Mouse (Mus musculus) left cerebral cortex, adult 8-10 months (tissue): ENCODE results near the gene Tex33. TPM values are rescaled to one million over a fixed set of nuclear protein-coding genes. Genes with fewer than 3 reads are reported as not detected.

ENCODE experiments used
- DNase-seq, 2 experiments: peaks; one replicate each; pipeline ENCODE4 v3.0.0; 2022; ENCODE audit warnings: low spot score in 2 of 2
- total RNA-seq, 4 experiments: library from RNA; stranded (reverse); gene quantifications; 2 replicates each; pipeline ENCODE4 v1.2.4; 2022

Gene Tex33
- total RNA-seq: not detected

DNA sequence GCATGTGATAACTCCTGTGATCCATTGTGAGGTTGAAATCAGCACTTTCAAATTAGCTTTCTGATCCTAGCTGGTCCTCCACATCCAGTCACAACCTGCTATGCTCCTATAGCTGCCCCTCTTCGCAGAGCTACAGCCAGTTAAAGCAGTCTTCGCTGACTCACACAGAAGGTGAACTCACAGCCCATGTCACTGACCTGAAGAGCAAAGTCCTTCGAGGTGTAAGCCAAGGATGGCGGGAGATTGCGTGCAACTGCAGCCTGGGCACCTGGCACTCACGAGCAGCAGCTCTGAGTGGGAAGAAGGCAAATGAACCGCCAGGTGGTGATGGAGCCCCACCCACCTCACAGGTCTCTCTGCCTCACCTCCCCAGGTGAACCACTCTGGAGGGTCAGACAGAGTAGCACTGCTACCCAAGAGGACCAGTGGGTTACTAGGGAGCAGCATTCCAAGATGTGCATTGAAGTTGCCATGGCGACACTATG is at the start of gene Tex33:
Gene Tex33, minus strand, starts transcription at position 435 of the 485 bp plus-strand sequence.
- DNase-seq: no peak

DNA sequence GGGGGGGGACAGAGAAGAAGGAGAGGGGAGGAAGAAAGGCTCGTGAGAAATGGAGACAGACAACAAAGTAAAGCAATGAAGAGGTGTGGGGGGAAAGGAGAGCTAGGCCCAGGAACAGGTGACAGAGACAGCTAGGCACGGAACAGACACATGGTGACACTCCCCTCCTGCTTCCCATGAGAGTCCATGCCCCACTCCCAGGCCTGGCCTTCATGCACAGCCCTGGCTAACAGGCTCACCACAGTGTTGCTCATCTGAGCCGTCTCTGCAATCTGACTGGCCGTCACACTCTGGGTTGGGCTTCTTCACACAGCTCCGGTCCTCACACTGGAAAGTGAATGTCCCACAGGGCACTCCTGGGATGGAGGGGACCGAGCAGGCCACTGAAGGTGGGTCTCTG is 48.1 kb upstream of the Tex33 start:
- no peak for DNase-seq

DNA sequence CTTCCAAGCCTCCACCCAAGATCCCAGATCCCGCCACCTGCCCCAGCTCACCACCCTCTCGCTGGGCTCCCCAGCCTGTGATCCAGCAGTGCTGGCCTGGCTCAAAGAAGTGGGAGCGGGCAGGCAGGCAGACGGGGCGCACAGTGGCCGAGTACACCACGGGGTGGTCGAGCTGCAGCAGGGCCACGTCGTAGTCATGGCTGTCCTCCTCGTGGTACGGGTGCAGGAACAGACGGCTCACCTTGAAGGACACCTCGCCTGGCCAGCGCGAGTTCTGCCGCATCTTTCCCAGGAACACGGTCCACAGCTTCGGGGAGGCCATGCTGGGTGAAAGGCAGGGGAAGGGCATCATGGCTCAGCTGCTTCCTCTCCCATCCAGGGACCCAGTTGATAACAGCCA is 46.5 kb upstream of the Tex33 start:
- peak in 1 of 2 experiments; percentile 11 for DNase-seq

GRCm38 (mm10) chr15:78438973-78439372 is 43.3 kb upstream of the Tex33 start:
- no peak for DNase-seq

DNA sequence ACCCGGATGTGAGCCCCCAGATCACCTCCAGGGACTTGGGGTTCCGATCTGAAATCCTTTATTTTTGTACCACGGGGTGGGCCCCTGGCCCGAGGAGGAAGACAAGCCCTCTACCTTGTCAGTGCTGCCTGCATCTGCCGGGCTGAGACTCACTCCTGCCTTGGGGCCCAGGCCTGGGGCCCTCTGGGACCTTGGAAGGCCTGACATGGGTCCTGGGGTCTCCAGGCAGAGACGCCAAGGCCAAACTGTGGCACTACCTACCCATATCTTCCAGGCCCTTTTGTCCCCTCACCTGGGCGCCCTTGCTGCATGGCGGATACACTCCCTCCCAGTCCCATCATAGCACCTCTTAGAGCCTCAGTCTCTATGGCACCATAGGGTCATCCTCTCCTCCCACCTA is 42.8 kb upstream of the Tex33 start:
- peak in 1 of 2 experiments; percentile 28 for DNase-seq

DNA sequence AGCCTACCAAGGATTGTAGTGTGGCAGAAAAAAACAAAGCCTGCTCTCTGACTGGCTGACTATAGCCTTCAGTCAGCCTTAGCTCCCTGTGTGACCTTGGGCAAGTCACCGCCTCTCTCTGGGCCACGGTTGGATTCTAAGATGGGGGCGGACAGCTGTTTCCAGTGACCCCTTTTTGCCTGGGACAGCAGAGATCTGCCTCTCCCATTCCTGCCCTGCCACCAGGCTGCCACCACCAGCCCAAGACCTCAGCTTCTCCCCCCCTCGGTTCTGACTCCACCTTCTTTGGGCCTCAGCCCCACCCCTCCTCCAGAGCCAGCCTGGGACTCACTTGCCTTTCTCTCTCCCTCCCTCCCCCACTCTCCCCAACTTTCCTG is 42.3 kb upstream of the Tex33 start:
- no peak for DNase-seq

DNA sequence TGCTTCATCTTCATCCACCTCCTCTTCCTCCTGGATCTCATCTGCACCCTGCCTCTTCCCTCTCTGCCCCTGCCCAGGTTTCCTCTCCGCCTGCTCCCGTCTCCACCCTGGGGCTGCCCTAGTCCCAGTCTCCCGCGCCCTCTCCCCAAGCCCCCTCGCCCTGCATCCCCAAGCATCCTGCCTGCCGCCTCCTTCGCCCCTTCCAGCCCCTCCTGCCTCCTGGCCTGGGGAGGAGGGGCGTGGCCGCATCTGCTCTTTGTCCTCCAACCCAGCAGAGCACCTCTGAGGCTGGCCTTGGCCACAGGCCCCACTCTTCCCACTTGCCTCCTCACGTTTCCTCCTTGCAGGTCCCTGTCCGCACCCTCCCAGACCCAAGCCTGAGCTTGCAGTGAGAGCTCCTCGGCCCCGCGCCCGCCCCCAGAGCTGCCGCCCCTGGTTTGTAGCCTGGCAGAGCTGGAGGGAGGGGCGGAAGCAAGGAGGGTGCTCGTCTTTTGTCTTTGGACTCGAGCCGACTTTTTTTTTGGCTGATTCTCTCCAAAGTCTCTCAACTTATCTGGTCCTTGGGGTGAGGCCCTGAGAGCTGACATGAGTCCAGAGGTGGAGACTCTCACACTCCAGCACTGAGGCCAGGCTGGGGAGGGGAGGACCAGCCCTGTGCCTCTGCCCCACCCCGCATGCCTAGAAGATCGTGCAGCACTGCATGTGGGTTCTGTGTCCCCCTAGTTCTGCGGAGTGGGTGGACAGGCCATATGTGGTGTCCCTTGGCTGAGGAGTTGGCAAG is 41.7 kb upstream of the Tex33 start:
- peak; percentile 48 to 82 for DNase-seq

DNA sequence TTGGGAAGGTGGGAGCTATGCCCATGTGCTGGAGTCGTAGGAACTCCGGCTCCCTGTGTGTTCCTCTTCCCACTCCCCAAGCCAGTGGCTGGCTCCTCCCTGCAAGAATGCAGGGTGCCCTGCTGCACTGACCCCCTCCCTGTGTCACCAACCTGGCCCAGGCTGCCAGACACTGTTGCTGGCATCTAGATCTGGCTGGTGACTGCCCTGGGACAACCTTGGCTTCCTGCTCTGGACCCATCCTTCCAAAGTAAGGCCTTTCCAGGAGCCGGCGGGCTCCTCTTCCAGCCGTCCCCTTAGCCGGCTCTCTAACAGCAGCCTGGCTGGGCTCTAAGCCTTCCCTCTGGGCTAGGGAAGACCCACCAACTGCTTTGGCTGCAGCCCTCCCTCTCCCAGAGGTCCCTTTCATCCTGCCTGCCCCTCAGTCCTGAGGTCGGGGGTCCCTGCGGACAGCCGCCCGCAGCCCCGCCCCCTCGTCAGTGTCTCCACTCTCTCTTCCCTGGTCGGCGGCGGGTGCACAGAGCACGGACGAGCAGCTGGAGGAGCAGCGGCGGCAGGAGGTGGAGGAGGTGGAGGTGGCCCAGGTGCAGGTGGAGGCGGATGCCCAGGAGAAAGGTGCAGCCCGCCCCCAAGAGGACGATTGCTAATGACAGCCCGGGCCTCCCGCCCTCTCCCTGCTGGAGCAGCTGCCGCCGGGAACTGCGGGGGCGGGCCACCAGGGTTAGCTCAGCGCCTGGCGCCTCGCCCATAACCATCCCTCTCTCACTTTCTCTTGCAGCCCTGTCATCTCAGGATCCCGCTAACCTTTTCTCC is 40.9 kb upstream of the Tex33 start:
- DNase-seq: peak; percentile 83 to 97

DNA sequence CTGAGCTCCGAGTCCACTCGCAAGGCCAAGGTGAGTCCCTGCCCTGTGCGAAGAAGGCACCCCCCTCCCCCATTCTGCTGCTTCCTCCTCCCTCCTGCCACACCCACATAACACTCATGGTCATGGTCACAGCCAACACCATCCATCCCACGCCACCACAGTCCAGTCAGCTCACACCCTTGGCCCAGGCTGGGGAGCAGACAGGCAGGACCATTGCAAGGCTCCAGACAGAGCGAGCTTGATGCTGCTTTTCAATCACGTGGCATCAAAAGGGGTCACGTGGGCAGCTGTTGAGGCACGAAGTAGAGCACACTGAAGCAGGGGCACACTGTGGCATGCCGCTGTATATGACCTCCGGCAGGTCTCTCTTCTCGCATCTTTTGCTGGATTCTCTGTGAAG is 40.0 kb upstream of the Tex33 start:
- peak in 1 of 2 experiments; percentile 63 for DNase-seq

GRCm38 (mm10) chr15:78434896-78435520 is 39.3 kb upstream of the Tex33 start:
- DNase-seq: peak in 1 of 2 experiments; percentile 46

DNA sequence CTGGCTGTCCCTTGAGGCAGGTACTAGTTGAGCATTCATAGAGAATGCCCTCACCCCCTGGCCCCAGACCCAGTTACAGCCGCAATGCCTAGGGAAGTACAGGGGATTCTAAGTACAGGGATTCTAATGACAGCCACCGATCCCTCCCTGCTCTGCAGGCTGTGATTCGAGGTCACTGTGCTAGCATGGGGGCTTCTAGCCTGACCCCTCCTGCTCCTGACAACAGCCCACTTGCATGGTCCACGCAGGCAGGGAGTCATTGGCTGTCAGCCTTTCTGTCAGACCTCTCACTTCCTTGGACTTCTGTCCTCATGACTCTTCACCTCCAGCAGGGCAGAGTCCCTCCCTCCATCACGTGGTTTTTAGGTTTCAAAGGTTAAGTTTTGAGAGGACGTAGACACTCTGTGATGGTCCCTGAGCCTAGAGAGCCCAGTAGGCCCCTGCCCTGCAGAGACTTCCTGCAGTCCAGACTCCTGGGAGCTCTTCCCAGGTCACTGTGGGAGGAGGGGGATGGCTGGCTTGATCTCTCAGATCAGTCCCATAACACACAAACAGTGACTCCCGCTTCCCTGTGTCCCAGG is 35.9 kb upstream of the Tex33 start:
- no peak for DNase-seq

DNA sequence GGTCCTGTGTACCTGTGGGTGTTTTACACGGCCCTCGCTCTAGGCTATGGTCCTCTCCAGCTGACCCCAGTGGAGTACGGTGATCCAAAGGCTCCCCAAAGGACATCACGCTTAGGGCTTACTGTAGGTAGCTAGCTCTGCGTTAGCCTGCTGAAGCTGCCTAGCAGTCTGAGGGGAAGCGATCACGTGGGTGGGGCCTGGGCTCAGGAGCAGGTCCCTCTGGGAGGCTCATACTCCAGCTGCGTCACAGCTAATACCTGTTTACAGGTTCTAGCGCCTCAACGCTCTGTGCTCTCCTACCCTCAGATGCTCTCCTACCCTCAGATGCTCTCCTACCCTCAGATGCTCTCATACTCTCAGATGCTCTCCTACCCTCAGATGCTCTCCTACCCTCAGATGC is 35.2 kb upstream of the Tex33 start:
- no peak for DNase-seq

- no peak for DNase-seq
Measured at GRCm38 (mm10) chr15:78429871-78430622, 34.3 kb upstream of the Tex33 start.

DNA sequence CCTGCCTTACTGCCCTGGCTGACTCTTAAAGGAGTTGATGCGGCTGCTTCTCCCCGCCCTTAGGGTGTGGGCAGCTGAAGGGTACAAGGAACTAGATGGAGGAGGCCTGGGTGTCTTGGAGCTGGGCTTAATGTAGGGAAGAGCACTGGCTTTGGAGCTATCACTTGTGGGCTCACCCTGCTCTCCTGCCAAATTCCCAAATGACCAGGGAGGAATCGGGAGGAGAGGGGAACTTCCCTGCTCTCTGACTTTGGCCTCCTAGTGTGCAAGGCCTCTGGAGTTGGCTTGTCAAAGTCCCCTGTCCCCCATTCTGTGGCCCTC is 33.4 kb upstream of the Tex33 start:
- no peak for DNase-seq

GRCm38 (mm10) chr15:78428391-78429138 is 32.9 kb upstream of the Tex33 start, which contains the start of gene Kctd17:
Gene Kctd17, plus strand, starts transcription at chr15:78428564.
- DNase-seq: peak; percentile 67 to 81

DNA sequence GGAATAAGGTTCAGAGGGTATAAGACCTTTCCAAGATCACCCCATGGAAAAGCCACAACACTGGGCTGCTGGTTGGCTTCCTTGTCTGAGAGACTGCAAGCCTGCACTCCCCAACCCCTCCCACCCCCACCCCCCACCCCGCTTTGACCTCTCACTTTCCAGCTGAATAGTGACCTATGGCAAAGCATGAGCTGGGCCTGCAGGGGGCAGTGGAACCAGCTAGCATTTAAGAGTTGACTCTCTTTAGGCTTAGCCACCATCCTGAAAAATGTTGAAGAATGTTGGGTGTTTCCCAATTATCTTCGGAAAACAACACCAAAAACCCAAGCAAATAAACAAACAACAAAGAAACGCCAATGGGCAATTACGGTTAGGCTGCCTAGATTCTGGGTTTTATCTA is 29.5 kb upstream of the Tex33 start:
- no peak for DNase-seq

DNA sequence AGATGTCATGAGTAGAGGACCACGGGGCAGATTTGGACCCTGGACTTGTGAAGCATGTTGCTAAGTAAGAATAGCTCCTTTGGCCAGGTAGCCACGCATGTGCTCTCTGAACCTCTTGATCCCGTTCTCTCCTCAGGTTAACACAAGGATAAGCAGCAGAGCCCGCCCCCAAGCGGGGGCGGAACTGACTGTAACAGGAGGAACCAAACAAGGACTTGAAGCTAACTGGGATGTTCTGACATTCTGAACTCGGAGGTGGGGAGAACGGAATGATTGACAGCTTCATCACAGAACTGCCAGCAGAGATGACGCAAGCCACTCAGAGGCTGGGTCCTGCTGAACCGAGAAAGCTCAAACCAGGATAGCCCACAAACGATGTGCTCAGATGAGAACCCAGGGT is 28.8 kb upstream of the Tex33 start:
- no peak for DNase-seq

- peak; percentile 54 to 61 for DNase-seq
Measured at GRCm38 (mm10) chr15:78422046-78422956, 26.6 kb upstream of the Tex33 start.

DNA sequence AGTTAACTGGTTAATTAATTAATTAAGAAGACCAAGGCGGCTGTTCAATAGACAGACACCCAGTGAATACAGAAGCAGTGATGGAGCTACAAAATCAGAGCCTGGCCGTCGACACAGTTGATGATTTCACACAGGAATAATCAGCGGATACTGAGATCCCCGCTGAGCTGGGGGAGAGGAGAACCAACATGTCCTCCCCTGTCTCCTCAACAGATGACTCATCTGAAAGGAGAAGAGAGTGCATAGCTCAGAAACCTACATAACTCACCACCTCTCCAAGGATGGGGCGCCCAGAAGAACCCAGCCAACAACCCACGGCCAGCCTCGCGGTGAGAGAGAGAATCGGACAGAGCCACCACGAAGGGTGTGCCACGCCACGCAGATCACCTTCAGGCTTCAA is 24.7 kb upstream of the Tex33 start:
- DNase-seq: no peak
